Mouse (Mus musculus) CH12.LX (cell line): ENCODE results near the gene Banf1. TPM values are rescaled to one million over a fixed set of nuclear protein-coding genes. Genes with fewer than 3 reads are reported as not detected.

Source experiments
- DNase-seq: peaks from one replicate; pipeline ENCODE4 v3.0.0-alpha.2; 2013; ENCODE audit errors: extremely low read depth
- H3K27ac ChIP-seq: 2 replicates; pipeline ENCODE4 v1.5.1; 2012; ENCODE audit warnings: low read depth, mild to moderate bottlenecking, control low read depth, moderate library complexity; ENCODE audit not compliant: insufficient read depth
- H3K27me3 ChIP-seq: replicated peaks from 2 replicates; pipeline ENCODE3; 2012; ENCODE audit warnings: inconsistent platforms
- H3K36me3 ChIP-seq, 2 experiments: replicated peaks in 1 of 2; 2 replicates each; pipeline versions ENCODE3 to v1.6.1; 2012; ENCODE audit warnings: inconsistent platforms in 1 of 2, low read length in 1 of 2, mild to moderate bottlenecking in 1 of 2, mixed read lengths in 1 of 2, moderate library complexity in 1 of 2; ENCODE audit not compliant: control insufficient read depth in 1 of 2, insufficient read depth in 1 of 2
- H3K4me1 ChIP-seq, 2 experiments: 2 replicates each; pipeline ENCODE4 v1.6.1; 2012; ENCODE audit warnings: inconsistent platforms in 1 of 2, moderate library complexity in 1 of 2; ENCODE audit not compliant: insufficient read depth in 2 of 2, control insufficient read depth in 1 of 2
- H3K4me2 ChIP-seq: 2 replicates; pipeline ENCODE4 v1.6.1; 2012; ENCODE audit warnings: low read depth, mild to moderate bottlenecking, control low read depth; ENCODE audit not compliant: poor library complexity, insufficient read depth, severe bottlenecking
- H3K4me3 ChIP-seq, 3 experiments: fragments of 150-350 bp in 1 of 3; sonication (generic) in 1 of 3; replicated peaks in 1 of 3; 2 replicates each; pipeline versions ENCODE3 to v1.5.1; 2011 to 2012; ENCODE audit warnings: low read depth in 2 of 3, low read length in 2 of 3, mild to moderate bottlenecking in 2 of 3, moderate library complexity in 2 of 3, control low read depth in 1 of 3, improper control_type of control experiment in 1 of 3, inconsistent platforms in 1 of 3, mixed read lengths in 1 of 3; ENCODE audit not compliant: poor library complexity in 1 of 3
- H3K79me2 ChIP-seq: replicated peaks from 2 replicates; pipeline ENCODE4 v1.6.1; 2012; ENCODE audit warnings: mild to moderate bottlenecking, moderate library complexity; ENCODE audit not compliant: control insufficient read depth, poor library complexity, insufficient read depth, severe bottlenecking; ENCODE audit errors: extremely low read depth
- H3K9ac ChIP-seq: 2 replicates; pipeline ENCODE4 v1.6.1; 2012; ENCODE audit warnings: low read depth, mild to moderate bottlenecking, control low read depth, moderate library complexity; ENCODE audit not compliant: insufficient read depth
- H3K9me3 ChIP-seq: replicated peaks from 2 replicates; pipeline ENCODE3; 2012; ENCODE audit warnings: low read length, inconsistent platforms, mixed read lengths
- CHD1 ChIP-seq: IDR thresholded peaks from 2 replicates; pipeline ENCODE4 v1.6.1; 2012; ENCODE audit warnings: low read depth, low read length, improper control_type of control experiment, inconsistent platforms
- CHD2 ChIP-seq: IDR thresholded peaks from 2 replicates; pipeline ENCODE4 v1.6.1; 2011; ENCODE audit warnings: low read length, improper control_type of control experiment
- CTCF ChIP-seq, 2 experiments: IDR thresholded peaks in 1 of 2; conservative IDR thresholded peaks in 1 of 2; 2 replicates each; pipeline ENCODE4 v1.5.1; 2011 to 2012; ENCODE audit warnings: low read depth in 2 of 2, low read length in 2 of 2, improper control_type of control experiment in 1 of 2, inconsistent platforms in 1 of 2, mild to moderate bottlenecking in 1 of 2, moderate library complexity in 1 of 2
- E2F4 ChIP-seq: IDR thresholded peaks from 2 replicates; pipeline ENCODE4 v1.6.1; 2011; ENCODE audit warnings: low read depth, low read length, improper control_type of control experiment; ENCODE audit not compliant: insufficient replicate concordance
- ELF1 ChIP-seq: IDR thresholded peaks from 2 replicates; pipeline ENCODE4 v1.6.1; 2014; ENCODE audit warnings: low read depth, mild to moderate bottlenecking, inconsistent platforms, low read length, improper control_type of control experiment
- EP300 ChIP-seq: IDR thresholded peaks from 2 replicates; pipeline ENCODE4 v1.6.1; 2011; ENCODE audit warnings: low read length, improper control_type of control experiment
- ETS1 ChIP-seq: conservative IDR thresholded peaks from 2 replicates; pipeline ENCODE4 v1.6.1; 2012; ENCODE audit warnings: low read depth, mild to moderate bottlenecking, inconsistent platforms, low read length, improper control_type of control experiment, moderate library complexity
- GABPA ChIP-seq: IDR thresholded peaks from 2 replicates; pipeline ENCODE4 v1.6.1; 2012; ENCODE audit warnings: low read depth, low read length, improper control_type of control experiment, inconsistent platforms; ENCODE audit not compliant: insufficient replicate concordance
- HCFC1 ChIP-seq: IDR thresholded peaks from 2 replicates; pipeline ENCODE4 v1.6.1; 2012; ENCODE audit warnings: low read depth, mild to moderate bottlenecking, inconsistent platforms, low read length, improper control_type of control experiment
- IRF4 ChIP-seq: IDR thresholded peaks from 2 replicates; pipeline ENCODE4 v1.6.1; 2014; ENCODE audit warnings: low read depth, mild to moderate bottlenecking, inconsistent platforms, low read length, improper control_type of control experiment
- JUN ChIP-seq: IDR thresholded peaks from 2 replicates; pipeline ENCODE4 v1.6.1; 2011; ENCODE audit warnings: low read depth, mild to moderate bottlenecking, low read length, improper control_type of control experiment, moderate library complexity; ENCODE audit not compliant: insufficient read depth
- JUND ChIP-seq: conservative IDR thresholded peaks from 2 replicates; pipeline ENCODE4 v1.6.1; 2011; ENCODE audit warnings: low read depth, low read length, improper control_type of control experiment
- KAT2A ChIP-seq: IDR thresholded peaks from 2 replicates; pipeline ENCODE4 v1.6.1; 2012; ENCODE audit warnings: low read length, improper control_type of control experiment, inconsistent platforms; ENCODE audit not compliant: insufficient replicate concordance
- MAFK ChIP-seq: IDR thresholded peaks from 2 replicates; pipeline ENCODE4 v1.6.1; 2011; ENCODE audit warnings: low read length, improper control_type of control experiment; ENCODE audit not compliant: insufficient replicate concordance
- MAX ChIP-seq: IDR thresholded peaks from 2 replicates; pipeline ENCODE4 v1.6.1; 2011; ENCODE audit warnings: low read length, improper control_type of control experiment
- MAZ ChIP-seq: IDR thresholded peaks from 2 replicates; pipeline ENCODE4 v1.6.1; 2012; ENCODE audit warnings: low read depth, mild to moderate bottlenecking, inconsistent platforms, low read length, improper control_type of control experiment, moderate library complexity
- MYC ChIP-seq: IDR thresholded peaks from 2 replicates; pipeline ENCODE4 v1.6.1; 2011; ENCODE audit warnings: low read depth, mild to moderate bottlenecking, improper control_type of control experiment, low read length
- NELFE ChIP-seq: IDR thresholded peaks from 2 replicates; pipeline ENCODE4 v1.6.1; 2011; ENCODE audit warnings: low read depth, low read length, improper control_type of control experiment
- NRF1 ChIP-seq: IDR thresholded peaks from 2 replicates; pipeline ENCODE4 v1.6.1; 2014; ENCODE audit warnings: low read depth, mild to moderate bottlenecking, inconsistent platforms, low read length, improper control_type of control experiment, moderate library complexity
- PAX5 ChIP-seq: IDR thresholded peaks from 2 replicates; pipeline ENCODE4 v1.6.1; 2012; ENCODE audit warnings: low read length, inconsistent platforms, mixed read lengths
- POLR2AphosphoS2 ChIP-seq: IDR thresholded peaks from 2 replicates; pipeline ENCODE4 v1.6.1; 2011; ENCODE audit warnings: low read depth, low read length, improper control_type of control experiment
- RAD21 ChIP-seq: IDR thresholded peaks from 2 replicates; pipeline ENCODE4 v1.6.1; 2011; ENCODE audit warnings: low read depth, mild to moderate bottlenecking, low read length, improper control_type of control experiment, moderate library complexity
- RCOR1 ChIP-seq: conservative IDR thresholded peaks from 2 replicates; pipeline ENCODE4 v1.6.1; 2012; ENCODE audit warnings: low read depth, mild to moderate bottlenecking, inconsistent platforms, low read length, improper control_type of control experiment
- SIN3A ChIP-seq: IDR thresholded peaks from 2 replicates; pipeline ENCODE4 v1.6.1; 2012; ENCODE audit warnings: low read length, improper control_type of control experiment, inconsistent platforms
- SMC3 ChIP-seq: IDR thresholded peaks from 2 replicates; pipeline ENCODE4 v1.6.1; 2011; ENCODE audit warnings: low read depth, low read length, improper control_type of control experiment
- TBP ChIP-seq: conservative IDR thresholded peaks from 2 replicates; pipeline ENCODE4 v1.6.1; 2011; ENCODE audit warnings: low read depth, low read length, improper control_type of control experiment
- TCF12 ChIP-seq: IDR thresholded peaks from 2 replicates; pipeline ENCODE4 v1.6.1; 2014; ENCODE audit warnings: low read depth, mild to moderate bottlenecking, inconsistent platforms, low read length, improper control_type of control experiment
- UBTF ChIP-seq: IDR thresholded peaks from 2 replicates; pipeline ENCODE4 v1.6.1; 2012; ENCODE audit warnings: low read depth, mild to moderate bottlenecking, inconsistent platforms, low read length, improper control_type of control experiment, moderate library complexity
- USF1 ChIP-seq: IDR thresholded peaks from 2 replicates; pipeline ENCODE4 v1.6.1; 2014; ENCODE audit warnings: low read depth, mild to moderate bottlenecking, inconsistent platforms, low read length, improper control_type of control experiment
- USF2 ChIP-seq: conservative IDR thresholded peaks from 2 replicates; pipeline ENCODE4 v1.6.1; 2011; ENCODE audit warnings: low read depth, low read length, improper control_type of control experiment
- ZKSCAN1 ChIP-seq: IDR thresholded peaks from 2 replicates; pipeline ENCODE4 v1.6.1; 2012; ENCODE audit warnings: low read depth, inconsistent platforms, low read length, improper control_type of control experiment, borderline replicate concordance
- ZMIZ1 ChIP-seq: IDR thresholded peaks from 2 replicates; pipeline ENCODE4 v1.6.1; 2012; ENCODE audit warnings: low read depth, mild to moderate bottlenecking, inconsistent platforms, low read length, improper control_type of control experiment
- ZNF384 ChIP-seq: IDR thresholded peaks from 2 replicates; pipeline ENCODE4 v1.6.1; 2012; ENCODE audit warnings: low read depth, low read length, improper control_type of control experiment, inconsistent platforms
- dilution Hi-C: fragments of 300-500 bp; cut with MboI; formaldehyde crosslinking; loops from 2 replicates; pipeline ENCODE4 v1.14.3; 2020; ENCODE audit warnings: low sequenced_read_pairs; ENCODE audit not compliant: extremely low pct_unique_long_range_greater_than_20kb, extremely low pct_ligation_motif_present
- in situ Hi-C: fragments of 300-500 bp; cut with MboI; formaldehyde crosslinking; loops from 3 replicates; pipeline ENCODE4 v1.14.3; 2019; ENCODE audit warnings: low sequenced_read_pairs, low pct_ligation_motif_present, low pct_unique_long_range_greater_than_20kb, mixed read lengths
- polyA plus RNA-seq: library from polyadenylated mRNA; unstranded; fragments of >175 nt; gene quantifications from 2 replicates; pipeline ENCODE4 v1.2.1, GENCODE M21; 2012; ENCODE audit warnings: low read depth; ENCODE audit not compliant: insufficient read length
- total RNA-seq, 2 experiments: library from RNA; depleted of rRNA; stranded (reverse); fragments of 300-350 nt in 1 of 2; fragments of >200 nt in 1 of 2; gene quantifications; 2 replicates each; pipeline ENCODE4 v1.2.3; 2012 to 2014

Gene Banf1
- total and polyA plus RNA-seq, 3 experiments = 176 to 450 (median 273) TPM

DNA sequence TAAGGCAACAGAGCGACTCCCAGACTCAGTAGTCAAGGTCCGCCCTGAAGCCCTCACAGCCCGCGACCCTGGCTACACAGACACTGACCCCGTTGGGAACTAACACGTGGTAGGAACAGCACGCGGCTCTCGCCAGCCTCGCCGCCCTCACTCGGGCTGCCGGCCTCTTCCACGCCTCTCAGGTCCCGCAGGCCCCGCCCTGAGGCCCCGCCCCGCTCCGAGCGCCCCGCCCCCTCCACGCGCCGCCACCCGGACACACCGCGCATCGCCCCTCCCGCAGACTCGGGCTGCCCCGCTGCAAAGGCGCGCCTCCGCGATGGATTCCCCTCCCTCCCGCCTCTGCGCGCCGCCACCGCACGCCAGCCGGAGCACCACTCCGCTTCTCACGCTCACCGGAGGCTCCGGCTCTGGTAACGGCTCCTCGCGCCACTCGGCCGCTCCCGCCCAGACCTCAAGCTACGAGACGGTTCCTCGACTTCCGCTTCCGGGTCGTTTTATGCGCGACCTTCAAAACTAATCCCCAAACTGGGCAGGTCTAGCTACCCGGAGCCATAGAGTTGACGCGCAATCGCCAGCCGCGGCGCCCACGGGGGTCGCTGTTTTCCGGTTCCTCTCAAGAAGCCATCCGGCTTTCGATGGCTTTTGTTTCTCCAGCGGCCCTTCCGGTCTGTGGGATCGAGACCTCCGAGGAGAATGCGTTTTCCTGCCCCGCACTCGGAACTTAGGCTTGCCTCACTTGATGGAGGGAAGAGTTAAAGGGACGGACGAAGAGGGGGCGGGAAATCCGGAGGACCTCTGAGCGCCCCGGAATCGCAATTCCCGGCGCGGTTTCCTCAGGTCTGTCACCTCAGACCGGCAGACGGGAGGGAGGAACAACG, 554 bp downstream of the Banf1 start, which contains the start of gene Eif1ad (continued):
- TF ChIP-seq RAD21 (no peak), MAX (peak; percentile 98), NELFE (peak; percentile 58; the same call in 1 of the 2 replicates), ELF1 (peak; percentile 86), NRF1 (peak; percentile 54; the same call in 1 of the 2 replicates), TCF12 (peak; percentile 22), IRF4 (0 out of 2 replicates have a peak, but pooled peaks have one; percentile 36), PAX5 (no peak), ZNF384 (peak; percentile 28; the same call in 1 of the 2 replicates), JUND (0 out of 2 replicates have a peak, but pooled peaks have one; percentile 24), E2F4 (0 out of 2 replicates have a peak, but pooled peaks have one; percentile 34), SIN3A (peak; percentile 89), ETS1 (peak; percentile 42), POLR2AphosphoS2 (no peak; the same call in none of the 2 replicates), CTCF (conservative IDR thresholded peaks at IDR 0.05 in 1 of 2, IDR thresholded peaks at IDR 0.05 in 1 of 2; ENCODE audit: low read depth in 2 of 2, low read length in 2 of 2) (peak in 1 of 2 experiments; percentile 0; a peak in 1 of 4 replicates)

- peaks cover 19 to 44% of the 10 kb centered on the region in 2 experiments for H3K4me1 ChIP-seq
- H3K9me3 ChIP-seq = no peaks in the 10 kb centered on the region
- H3K27ac ChIP-seq = peak overlapping the region; percentile 88
- peaks cover 30 to 54% of the 10 kb centered on the region in 2 experiments for H3K36me3 ChIP-seq
- peaks cover 41% of the 10 kb centered on the region for H3K79me2 ChIP-seq
- peak; percentile 80 for DNase-seq
- H3K9ac ChIP-seq = peak overlapping the region; percentile 91
- H3K4me2 ChIP-seq = peak overlapping the region; percentile 80
- no peaks in the 10 kb centered on the region for H3K27me3 ChIP-seq
- in situ Hi-C loops (no loop called here), dilution Hi-C loops (no loop called here)
- peak overlapping the region; percentile 77 to 98 (median 81) for H3K4me3 ChIP-seq
- TF ChIP-seq USF2 (no peak), USF1 (no peak), CHD1 (no peak), MYC (no peak), KAT2A (no peak), MAZ (no peak), RAD21 (no peak), UBTF (no peak), HCFC1 (no peak), POLR2AphosphoS2 (no peak), CHD2 (0 out of 2 replicates have a peak, but pooled peaks have one; percentile 35), MAX (no peak), JUN (no peak), TCF12 (no peak), EP300 (peak; percentile 60), MAFK (no peak), ELF1 (no peak), E2F4 (no peak), JUND (no peak), ZKSCAN1 (no peak), IRF4 (no peak), TBP (no peak), ETS1 (peak; percentile 38), NRF1 (no peak), ZMIZ1 (no peak), GABPA (no peak), SMC3 (no peak), NELFE (no peak), CTCF (conservative IDR thresholded peaks at IDR 0.05 in 1 of 2, IDR thresholded peaks at IDR 0.05 in 1 of 2; ENCODE audit: low read depth in 2 of 2, low read length in 2 of 2) (no peak), SIN3A (peak; percentile 86; the same call in 1 of the 2 replicates), RCOR1 (no peak)
These were observed 1.2 kb downstream of the Banf1 start for GRCm38 (mm10) chr19:5365751-5366150.
